Comparison of ENCODE assay signal across 18 mouse cellular contexts in genomic region chr8:3648990-3649389, GRCm38 (mm10). TPM values are rescaled to one million over a fixed set of nuclear protein-coding genes. Genes with fewer than 3 reads are reported as not detected.
DNase-seq lines count a peak whose midpoint lies in the region; ATAC-seq and TF ChIP-seq lines count a peak whose summit lies in the region.
"Had no signal": no experiment of that assay in that cellular context is flagged by ENCODE, and none has a peak within 500 bp of the region (broad histone marks: within the 10 kb centered on the region; RNA-seq: fewer than 3 reads in every experiment).

No protein-coding gene starts in this region.

- H3K79me2 ChIP-seq in heart, adult 2 months (replicated peaks; ENCODE audit: control insufficient read depth, insufficient read depth, low read length) = no peaks in the 10 kb centered on the region

- peak overlapping the region; percentile 35 for H3K4me2 ChIP-seq in heart, embryonic 13.5 days
- peak overlapping the region; percentile 31 for H3K4me2 ChIP-seq in liver, embryonic 12.5 days
- no peak overlapping the region for H3K4me2 ChIP-seq in hindbrain, postnatal 0 days (ENCODE audit: low read depth, low read length)
- H3K4me2 ChIP-seq in hindbrain, embryonic 11.5 days (replicated peaks; ENCODE audit: low read depth, low read length) = no peak overlapping the region

- no peaks in the 10 kb centered on the region for H3K36me3 ChIP-seq in heart, embryonic 13.5 days
- H3K36me3 ChIP-seq in heart, adult 2 months (ENCODE audit: control insufficient read depth, insufficient read depth, low read length) = no peaks in the 10 kb centered on the region
- no peaks in the 10 kb centered on the region for H3K36me3 ChIP-seq in liver, embryonic 12.5 days
- no peaks in the 10 kb centered on the region for H3K36me3 ChIP-seq in hindbrain, postnatal 0 days (ENCODE audit: insufficient read depth, low read length)
- H3K36me3 ChIP-seq in hindbrain, embryonic 11.5 days (ENCODE audit: control insufficient read depth, insufficient read depth, low read length) = no peaks in the 10 kb centered on the region
- H3K36me3 ChIP-seq: hindbrain, embryonic 10.5 days had no signal

- no peak for DNase-seq in heart, adult 2 months
- DNase-seq in 3T3-L1 (ENCODE audit: low read depth, low spot score) = peak; percentile 12
- peak; percentile 62 for DNase-seq in embryo, embryonic 10 days (ENCODE audit: low spot score)
- DNase-seq in cerebellum, postnatal 14 days = no peak
- DNase-seq in hindbrain, postnatal 0 days (ENCODE audit: low spot score) = no peak
- DNase-seq in hindbrain, embryonic 11.5 days (ENCODE audit: low spot score) = no peak
- DNase-seq: adrenal gland, postnatal 36 days; cerebellum, adult 2 months; kidney, postnatal 10 days; lung, adult 2 months had no signal

- 53% methylated on average over 1 of the region's 1 CpGs for WGBS in heart, embryonic 13.5 days
- 63% methylated on average over 1 of the region's 1 CpGs for WGBS in heart, adult 2 months
- 29% methylated on average over 1 of the region's 1 CpGs for WGBS in liver, embryonic 12.5 days (ENCODE audit: insufficient replicate concordance)
- WGBS in hindbrain, postnatal 0 days = 39% methylated on average over 1 of the region's 1 CpGs
- 28% methylated on average over 1 of the region's 1 CpGs for WGBS in hindbrain, embryonic 11.5 days

- H3K9ac ChIP-seq in heart, embryonic 13.5 days = no peak overlapping the region
- H3K9ac ChIP-seq in heart, adult 2 months (ENCODE audit: low read depth, low read length) = no peak overlapping the region
- H3K9ac ChIP-seq in liver, embryonic 12.5 days = no peak overlapping the region
- H3K9ac ChIP-seq in hindbrain, postnatal 0 days (replicated peaks; ENCODE audit: low read length) = no peak overlapping the region
- H3K9ac ChIP-seq in hindbrain, embryonic 11.5 days (ENCODE audit: low read depth, low read length) = no peak overlapping the region

- no peak for TF ChIP-seq EP300 in heart, adult 2 months (IDR thresholded peaks at IDR 0.05; ENCODE audit: insufficient read depth, low read depth, low read length)

- no peak for TF ChIP-seq CTCF in heart, adult 2 months (IDR thresholded peaks at IDR 0.05)
- no peak for TF ChIP-seq CTCF in hindbrain, postnatal 0 days (IDR thresholded peaks at IDR 0.05; ENCODE audit: low read depth)

- no peak overlapping the region for H3K4me3 ChIP-seq in heart, embryonic 13.5 days
- H3K4me3 ChIP-seq in heart, adult 2 months = no peak overlapping the region
- no peak overlapping the region for H3K4me3 ChIP-seq in liver, embryonic 12.5 days
- H3K4me3 ChIP-seq in hindbrain, postnatal 0 days (ENCODE audit: low read length) = no peak overlapping the region
- no peak overlapping the region for H3K4me3 ChIP-seq in hindbrain, embryonic 11.5 days (ENCODE audit: low read depth, low read length)
- H3K4me3 ChIP-seq: erythroblast, embryonic 14.5 days; hindbrain, embryonic 10.5 days had no signal

- TF ChIP-seq POLR2A in heart, adult 2 months (IDR thresholded peaks at IDR 0.05; ENCODE audit: insufficient read depth, low read depth, low read length) = no peak

- 0 out of 2 replicates have a peak, but pooled peaks cover 7% of the 10 kb centered on the region for H3K27me3 ChIP-seq in heart, embryonic 13.5 days (replicated peaks)
- H3K27me3 ChIP-seq in heart, adult 2 months (ENCODE audit: control insufficient read depth, insufficient read depth, low read length) = no peaks in the 10 kb centered on the region; the same call in 1 of the 2 replicates
- peaks cover 14% of the 10 kb centered on the region; the same call in 1 of the 2 replicates for H3K27me3 ChIP-seq in liver, embryonic 12.5 days (replicated peaks)
- H3K27me3 ChIP-seq in hindbrain, postnatal 0 days (ENCODE audit: insufficient read depth, low read length) = no peaks in the 10 kb centered on the region
- H3K27me3 ChIP-seq in hindbrain, embryonic 11.5 days (ENCODE audit: control insufficient read depth, insufficient read depth, low read length) = no peaks in the 10 kb centered on the region
- H3K27me3 ChIP-seq: Patski had no signal

- intact Hi-C loops in heart, adult 2 months (cut with DNase I) = no loop called here

- no peaks in the 10 kb centered on the region for H3K4me1 ChIP-seq in heart, embryonic 13.5 days
- H3K4me1 ChIP-seq in heart, adult 2 months (ENCODE audit: control insufficient read depth, insufficient read depth, low read length) = no peaks in the 10 kb centered on the region
- no peaks in the 10 kb centered on the region for H3K4me1 ChIP-seq in liver, embryonic 12.5 days
- no peaks in the 10 kb centered on the region for H3K4me1 ChIP-seq in hindbrain, postnatal 0 days (ENCODE audit: insufficient read depth, low read length)
- H3K4me1 ChIP-seq in hindbrain, embryonic 11.5 days (replicated peaks; ENCODE audit: control insufficient read depth, insufficient read depth, low read length) = peaks cover 3% of the 10 kb centered on the region; the same call in 1 of the 2 replicates

- no peaks in the 10 kb centered on the region for H3K9me3 ChIP-seq in heart, embryonic 13.5 days
- H3K9me3 ChIP-seq in liver, embryonic 12.5 days (replicated peaks) = no peaks in the 10 kb centered on the region
- H3K9me3 ChIP-seq in hindbrain, postnatal 0 days (ENCODE audit: low read length) = no peaks in the 10 kb centered on the region
- H3K9me3 ChIP-seq in hindbrain, embryonic 11.5 days (ENCODE audit: control insufficient read depth, low read length) = no peaks in the 10 kb centered on the region
- H3K9me3 ChIP-seq: hindbrain, embryonic 10.5 days had no signal

- ATAC-seq in heart, embryonic 13.5 days (ENCODE audit: extremely low read depth, insufficient number of reproducible peaks, low FRiP score, low TSS enrichment) = no peak
- no peak for ATAC-seq in liver, embryonic 12.5 days
- ATAC-seq in hindbrain, postnatal 0 days = no peak
- ATAC-seq in hindbrain, embryonic 11.5 days (ENCODE audit: low FRiP score) = no peak
- ATAC-seq: midbrain, embryonic 16.5 days; Patski had no signal

- H3K27ac ChIP-seq in heart, embryonic 13.5 days (replicated peaks) = no peak overlapping the region
- H3K27ac ChIP-seq in heart, adult 2 months = no peak overlapping the region
- H3K27ac ChIP-seq in liver, embryonic 12.5 days = no peak overlapping the region
- H3K27ac ChIP-seq in hindbrain, postnatal 0 days = no peak overlapping the region
- H3K27ac ChIP-seq in hindbrain, embryonic 11.5 days (ENCODE audit: low read depth, low read length) = no peak overlapping the region
- H3K27ac ChIP-seq: hindbrain, embryonic 10.5 days had no signal

RNA-seq across cellular contexts. Expression of gene Retn, which starts 6.6 kb away (rescaled TPM):
- not detected in 2 replicates for polyA plus RNA-seq in heart, embryonic 13.5 days (2015; fragmentation: Nextera tagmentation; extraction: Ambion mirVana)
- 1 to 10 TPM in 1 of 2 experiments, under 1 TPM in 1; 0.86 to 2.4 TPM for total RNA-seq in heart, adult 2 months (2021)
- polyA plus RNA-seq in heart, adult 2 months (2012; rRNA removed) = 3.0 and 8.4 TPM in 2 replicates
- 0.14 and 0.20 TPM in 2 replicates for polyA plus RNA-seq in liver, embryonic 12.5 days (2016; fragmentation: Nextera tagmentation; extraction: Ambion mirVana)
- total RNA-seq in hindbrain, postnatal 0 days (2014; rRNA removed) = not detected in 2 replicates
- 0.44 and 0.60 TPM in 2 replicates for polyA plus RNA-seq in hindbrain, postnatal 0 days (2015; fragmentation: Nextera tagmentation; extraction: Ambion mirVana)
- 0.18 TPM in 1 of 2 replicates, not detected in the other for polyA plus RNA-seq in hindbrain, embryonic 11.5 days (2014; fragmentation: Nextera tagmentation; extraction: Ambion mirVana)
- polyA plus RNA-seq: erythroblast, embryonic 14.5 days had no signal

RNA-seq across cellular contexts. Expression of gene Mcemp1, which starts 16.6 kb away (rescaled TPM):
- 0.42 TPM in 1 of 2 replicates, not detected in the other for polyA plus RNA-seq in heart, embryonic 13.5 days (2015; fragmentation: Nextera tagmentation; extraction: Ambion mirVana)
- total RNA-seq in heart, adult 2 months (2021) = under 1 TPM; 0.21 to 0.89 TPM
- polyA plus RNA-seq in heart, adult 2 months (2012; rRNA removed) = 0.31 TPM in 1 of 2 replicates, not detected in the other
- polyA plus RNA-seq in liver, embryonic 12.5 days (2016; fragmentation: Nextera tagmentation; extraction: Ambion mirVana) = 0.91 and 0.97 TPM in 2 replicates
- total RNA-seq in hindbrain, postnatal 0 days (2014; rRNA removed) = not detected in 2 replicates
- 0.09 and 0.23 TPM in 2 replicates for polyA plus RNA-seq in hindbrain, postnatal 0 days (2015; fragmentation: Nextera tagmentation; extraction: Ambion mirVana)
- 0.19 TPM in 1 of 2 replicates, not detected in the other for polyA plus RNA-seq in hindbrain, embryonic 11.5 days (2014; fragmentation: Nextera tagmentation; extraction: Ambion mirVana)
- total RNA-seq: gastrocnemius, adult 18-20 months had no signal
- polyA plus RNA-seq: erythroblast, embryonic 14.5 days; Patski had no signal

RNA-seq across cellular contexts. Expression of gene Stxbp2, which starts 18.2 kb away (rescaled TPM):
- polyA plus RNA-seq in heart, embryonic 13.5 days (2015; fragmentation: Nextera tagmentation; extraction: Ambion mirVana) = 45.6 and 51.8 TPM in 2 replicates
- total RNA-seq in heart, adult 2 months (2021) = 1 to 10 TPM; 5.7 to 6.4 TPM
- 9.6 and 13.4 TPM in 2 replicates for polyA plus RNA-seq in heart, adult 2 months (2012; rRNA removed)
- polyA plus RNA-seq in liver, embryonic 12.5 days (2016; fragmentation: Nextera tagmentation; extraction: Ambion mirVana) = 71.7 and 76.5 TPM in 2 replicates
- total RNA-seq in hindbrain, postnatal 0 days (2014; rRNA removed) = 9.7 and 23.9 TPM in 2 replicates
- 32.7 and 38.5 TPM in 2 replicates for polyA plus RNA-seq in hindbrain, postnatal 0 days (2015; fragmentation: Nextera tagmentation; extraction: Ambion mirVana)
- polyA plus RNA-seq in hindbrain, embryonic 11.5 days (2014; fragmentation: Nextera tagmentation; extraction: Ambion mirVana) = 23.6 and 24.9 TPM in 2 replicates

RNA-seq across cellular contexts. Expression of gene Fcor, which starts 23.2 kb away (rescaled TPM):
- polyA plus RNA-seq in heart, embryonic 13.5 days (2015; fragmentation: Nextera tagmentation; extraction: Ambion mirVana) = 9.0 and 9.7 TPM in 2 replicates
- total RNA-seq in heart, adult 2 months (2021) = 1 to 10 TPM; 1.0 to 1.6 TPM
- polyA plus RNA-seq in heart, adult 2 months (2012; rRNA removed) = 4.2 and 12.9 TPM in 2 replicates
- 2.8 and 3.2 TPM in 2 replicates for polyA plus RNA-seq in liver, embryonic 12.5 days (2016; fragmentation: Nextera tagmentation; extraction: Ambion mirVana)
- total RNA-seq in hindbrain, postnatal 0 days (2014; rRNA removed) = 21.2 TPM in 1 of 2 replicates, not detected in the other
- polyA plus RNA-seq in hindbrain, postnatal 0 days (2015; fragmentation: Nextera tagmentation; extraction: Ambion mirVana) = 27.0 and 27.5 TPM in 2 replicates
- 7.2 and 8.1 TPM in 2 replicates for polyA plus RNA-seq in hindbrain, embryonic 11.5 days (2014; fragmentation: Nextera tagmentation; extraction: Ambion mirVana)
- polyA plus RNA-seq: erythroblast, embryonic 14.5 days had no signal

RNA-seq across cellular contexts. Expression of gene Pcp2, which starts 23.6 kb away (rescaled TPM):
- polyA plus RNA-seq in heart, embryonic 13.5 days (2015; fragmentation: Nextera tagmentation; extraction: Ambion mirVana) = 0.11 TPM in 1 of 2 replicates, not detected in the other
- not detected for total RNA-seq in heart, adult 2 months (2021)
- polyA plus RNA-seq in heart, adult 2 months (2012; rRNA removed) = not detected in 2 replicates
- 0.11 TPM in 1 of 2 replicates, not detected in the other for polyA plus RNA-seq in liver, embryonic 12.5 days (2016; fragmentation: Nextera tagmentation; extraction: Ambion mirVana)
- total RNA-seq in hindbrain, postnatal 0 days (2014; rRNA removed) = 95.0 and 145 TPM in 2 replicates
- polyA plus RNA-seq in hindbrain, postnatal 0 days (2015; fragmentation: Nextera tagmentation; extraction: Ambion mirVana) = 78.6 and 84.4 TPM in 2 replicates
- polyA plus RNA-seq in hindbrain, embryonic 11.5 days (2014; fragmentation: Nextera tagmentation; extraction: Ambion mirVana) = 0.31 and 0.33 TPM in 2 replicates
- total RNA-seq: adrenal gland, postnatal 36 days; gastrocnemius, adult 18-20 months; left cerebral cortex, adult 8-10 months had no signal
- polyA plus RNA-seq: erythroblast, embryonic 14.5 days; hindbrain, embryonic 10.5 days; lung, adult 2 months; Patski had no signal

Comparison
In these comparisons a context has a peak if more than half of its experiments do, and no peak if none do; other contexts are left out.
1. H3K4me2 ChIP-seq: peak in heart, embryonic 13.5 days (single experiment) and liver, embryonic 12.5 days (single experiment); none in hindbrain, postnatal 0 days (single experiment) and hindbrain, embryonic 11.5 days (single experiment).
2. DNase-seq: peak in 3T3-L1 (single experiment) and embryo, embryonic 10 days (single experiment); none in heart, adult 2 months (0 of 2), cerebellum, postnatal 14 days (0 of 2), hindbrain, postnatal 0 days (single experiment) and hindbrain, embryonic 11.5 days (single experiment).